Mouse (Mus musculus) liver, postnatal 0 days (tissue): ENCODE results near the gene Isyna1. TPM values are rescaled to one million over a fixed set of nuclear protein-coding genes. Genes with fewer than 3 reads are reported as not detected.
A peak's percentile ranks its signal among the peaks of the same experiment; 100 is the strongest.
"Not testable (repeated sequence)": the region's sequence is repeated elsewhere in the genome, so short reads cannot be mapped to it uniquely, and the experiment has no call there.

Source experiments
- ATAC-seq: fragments of 200-750 bp; cut with Nextera tagmentation; 2 replicates; pipeline ENCODE4 v1.8.0; 2017; ENCODE audit warnings: mild to moderate bottlenecking, moderate library complexity
- DNase-seq: peaks from one replicate; pipeline ENCODE4 v3.0.0-alpha.2; 2016
- H3K27ac ChIP-seq: fragments of 300-500 bp; sonication (generic); 2 replicates; pipeline ENCODE4 v1.5.1; 2014; ENCODE audit warnings: antibody characterized with exemption, moderate library complexity, mild to moderate bottlenecking, low read depth
- H3K27me3 ChIP-seq: fragments of 300-500 bp; sonication (generic); 2 replicates; pipeline ENCODE4 v1.6.1; 2014; ENCODE audit warnings: low read length, control low read depth, mixed read lengths; ENCODE audit not compliant: insufficient read depth
- H3K36me3 ChIP-seq: fragments of 300-500 bp; sonication (generic); replicated peaks from 2 replicates; pipeline ENCODE4 v1.6.1; 2014; ENCODE audit warnings: mild to moderate bottlenecking, control low read depth, low read length, moderate library complexity, mixed read lengths; ENCODE audit not compliant: insufficient read depth
- H3K4me1 ChIP-seq: fragments of 300-500 bp; sonication (generic); 2 replicates; pipeline ENCODE4 v1.6.1; 2014; ENCODE audit warnings: antibody characterized with exemption, mild to moderate bottlenecking, control low read depth; ENCODE audit not compliant: insufficient read depth
- H3K4me2 ChIP-seq: fragments of 300-500 bp; sonication (generic); 2 replicates; pipeline ENCODE4 v1.6.1; 2014; ENCODE audit warnings: low read depth, mild to moderate bottlenecking, low read length, moderate library complexity, mixed read lengths
- H3K4me3 ChIP-seq: fragments of 300-500 bp; sonication (generic); 2 replicates; pipeline ENCODE4 v1.5.1; 2014; ENCODE audit warnings: low read depth, low read length
- H3K9ac ChIP-seq: fragments of 300-500 bp; sonication (generic); replicated peaks from 2 replicates; pipeline ENCODE4 v1.6.1; 2014; ENCODE audit warnings: mild to moderate bottlenecking, moderate library complexity
- H3K9me3 ChIP-seq: fragments of 300-500 bp; sonication (generic); 2 replicates; pipeline ENCODE4 v1.6.1; 2016; ENCODE audit warnings: mild to moderate bottlenecking, control low read depth, low read length, mixed read lengths
- CTCF ChIP-seq: sonication (generic); IDR thresholded peaks from 2 replicates; pipeline ENCODE4 v1.5.1; 2016; ENCODE audit warnings: antibody characterized with exemption, low read depth
- EP300 ChIP-seq: IDR thresholded peaks from 2 replicates; pipeline ENCODE4 v1.6.1; 2016; ENCODE audit warnings: antibody characterized with exemption, low read depth, mild to moderate bottlenecking
- WGBS: fragments of 180-500 bp; shearing (Covaris S2); extraction: QIAGEN DNeasy Blood & Tissue Kit; methylation state at CpG from one replicate; pipeline ENCODE4 v1.1.7; 2014; ENCODE audit not compliant: insufficient replicate concordance; 5-methylcytosine and 5-hydroxymethylcytosine counted together
- polyA plus RNA-seq: library from polyadenylated mRNA; unstranded; fragments of >200 nt; fragmentation: Nextera tagmentation; extraction: Ambion mirVana; gene quantifications from 2 replicates; pipeline ENCODE4 v1.2.1, GENCODE M21; 2015

Gene Isyna1
- polyA plus RNA-seq, 1 experiment from 2014 or later, result 21.6 TPM

- Histone ChIP-seq H3K36me3 (peaks cover 64% of the 10 kb centered on the region), H3K4me2 (no peak overlapping the region), H3K27ac (no peak overlapping the region), H3K9me3 (no peaks in the 10 kb centered on the region), H3K4me3 (no peak overlapping the region), H3K9ac (no peak overlapping the region), H3K4me1 (no peaks in the 10 kb centered on the region), H3K27me3 (no peaks in the 10 kb centered on the region)
- 89% methylated on average over 9 of the region's 9 CpGs for WGBS
- ATAC-seq (peak; percentile 22; the same call in 1 of the 2 replicates), DNase-seq (no peak)
- no peak for TF ChIP-seq EP300
- no peak for TF ChIP-seq CTCF
Measured at GRCm38 (mm10) chr8:70584606-70585257, 9.4 kb upstream of the Isyna1 start.

GRCm38 (mm10) chr8:70585258-70585652, 8.9 kb upstream of the Isyna1 start:
- DNase-seq, result peak; percentile 65
- H3K4me2 ChIP-seq, result no peak overlapping the region
- no peak overlapping the region for H3K27ac ChIP-seq
- no peaks in the 10 kb centered on the region for H3K27me3 ChIP-seq
- peaks cover 62% of the 10 kb centered on the region for H3K36me3 ChIP-seq
- no peaks in the 10 kb centered on the region for H3K9me3 ChIP-seq
- ATAC-seq, result peak; percentile 64
- no peaks in the 10 kb centered on the region for H3K4me1 ChIP-seq
- H3K4me3 ChIP-seq, result no peak overlapping the region
- TF ChIP-seq CTCF (peak; percentile 83), EP300 (no peak)
- WGBS, result 43% methylated on average over 7 of the region's 7 CpGs
- no peak overlapping the region for H3K9ac ChIP-seq

GRCm38 (mm10) chr8:70587955-70588354, 6.2 kb upstream of the Isyna1 start:
- not testable (repeated sequence) for H3K27ac ChIP-seq, H3K4me3 ChIP-seq, H3K9ac ChIP-seq, DNase-seq, H3K27me3 ChIP-seq, H3K9me3 ChIP-seq, ATAC-seq, H3K4me2 ChIP-seq, H3K4me1 ChIP-seq
- H3K36me3 ChIP-seq, result peaks cover 55% of the 10 kb centered on the region
- 81% methylated on average over 4 of the region's 4 CpGs for WGBS

GRCm38 (mm10) chr8:70591569-70591968, 2.6 kb upstream of the Isyna1 start:
- Histone ChIP-seq H3K4me1 (peaks cover 22% of the 10 kb centered on the region), H3K4me2 (no peak overlapping the region), H3K9ac (no peak overlapping the region), H3K4me3 (no peak overlapping the region), H3K27me3 (no peaks in the 10 kb centered on the region), H3K9me3 (no peaks in the 10 kb centered on the region), H3K27ac (no peak overlapping the region), H3K36me3 (peaks cover 31% of the 10 kb centered on the region)
- no peak for TF ChIP-seq EP300
- no peak for TF ChIP-seq CTCF
- WGBS, result 87% methylated on average over 12 of the region's 12 CpGs
- DNase-seq (no peak), ATAC-seq (no peak)

- H3K9ac ChIP-seq, result no peak overlapping the region
- DNase-seq (no peak), ATAC-seq (no peak)
- no peak overlapping the region for H3K4me3 ChIP-seq
- no peak for TF ChIP-seq EP300
- TF ChIP-seq CTCF, result no peak
- peaks cover 27% of the 10 kb centered on the region for H3K4me1 ChIP-seq
- H3K9me3 ChIP-seq, result no peaks in the 10 kb centered on the region
- peak overlapping the region; percentile 65 for H3K27ac ChIP-seq
- no peaks in the 10 kb centered on the region for H3K27me3 ChIP-seq
- H3K4me2 ChIP-seq, result peak overlapping the region; percentile 99
- WGBS, result 58% methylated on average over 8 of the region's 8 CpGs
- H3K36me3 ChIP-seq, result peaks cover 37% of the 10 kb centered on the region
Measured at GRCm38 (mm10) chr8:70593173-70593572, 1.0 kb upstream of the Isyna1 start.

- no peaks in the 10 kb centered on the region for H3K27me3 ChIP-seq
- TF ChIP-seq CTCF, result no peak
- TF ChIP-seq EP300, result no peak
- H3K9me3 ChIP-seq, result no peaks in the 10 kb centered on the region
- ATAC-seq (peak; percentile 33), DNase-seq (peak; percentile 57)
- H3K36me3 ChIP-seq, result peaks cover 28% of the 10 kb centered on the region
- H3K9ac ChIP-seq, result peak overlapping the region; percentile 68
- H3K4me3 ChIP-seq, result peak overlapping the region; percentile 67
- peaks cover 27% of the 10 kb centered on the region for H3K4me1 ChIP-seq
- H3K27ac ChIP-seq, result peak overlapping the region; percentile 65
- peak overlapping the region; percentile 99 for H3K4me2 ChIP-seq
- 17% methylated on average over 70 of the region's 82 CpGs for WGBS
Measured at GRCm38 (mm10) chr8:70594621-70595564, 720 bp downstream of the Isyna1 start.
